Mouse (Mus musculus): ENCODE results near the gene Arglu1. TPM values are rescaled to one million over a fixed set of nuclear protein-coding genes. Genes with fewer than 3 reads are reported as not detected.

Arglu1 gene
- polyA plus RNA-seq (2012; rRNA removed; ENCODE audit: low replicate concordance): 30.8 and 43.6 TPM in 2 replicates

GRCm38 (mm10) chr8:8690146-8691092, at the start of gene Arglu1:
Gene Arglu1 (minus strand): TSS chr8:8690521.

GRCm38 (mm10) chr8:8661103-8661758, 29.1 kb downstream of the Arglu1 start, which contains the start of gene Efnb2:
Gene Efnb2 (minus strand): TSS chr8:8661242.

Other genes with a start within 250 kb of the Arglu1 start
- 50.1 and 91.6 TPM in 2 replicates for gene Efnb2, start 29.3 kb downstream of the Arglu1 start, polyA plus RNA-seq (2012; rRNA removed; ENCODE audit: low replicate concordance)